Mouse (Mus musculus) liver, adult (tissue): ENCODE data around the gene Olfr826.
"Not testable (repeated sequence)": the region's sequence is repeated elsewhere in the genome, so short reads cannot be mapped to it uniquely, and the experiment has no call there.

Experiments
- GATA4 ChIP-seq: IDR thresholded peaks from 2 replicates; pipeline ENCODE4 v1.6.1; 2014; ENCODE audit warnings: mild to moderate bottlenecking, low read length; ENCODE audit not compliant: insufficient replicate concordance

Gene Olfr826

GRCm38 (mm10) chr10:130184086-130184485 lies at the start of gene Olfr826:
TSS of gene Olfr826 (minus strand) at chr10:130184186.
- no peak for TF ChIP-seq GATA4

GRCm38 (mm10) chr10:130232117-130232516 lies 48.1 kb upstream of the Olfr826 start:
- TF ChIP-seq GATA4: no peak

GRCm38 (mm10) chr10:130229584-130229983 lies 45.6 kb upstream of the Olfr826 start:
- no peak for TF ChIP-seq GATA4

- no peak for TF ChIP-seq GATA4
Measured at GRCm38 (mm10) chr10:130228246-130228645, 44.3 kb upstream of the Olfr826 start.

GRCm38 (mm10) chr10:130225034-130225433 lies 41.0 kb upstream of the Olfr826 start:
- TF ChIP-seq GATA4: no peak

GRCm38 (mm10) chr10:130214303-130214702 lies 30.3 kb upstream of the Olfr826 start, which contains the start of gene Olfr827:
TSS of gene Olfr827 (minus strand) at chr10:130214403.
- no peak for TF ChIP-seq GATA4

GRCm38 (mm10) chr10:130166666-130167065 lies 17.3 kb downstream of the Olfr826 start, which contains the start of gene Olfr825:
TSS of gene Olfr825 (minus strand) at chr10:130166766.
- no peak for TF ChIP-seq GATA4

- no peak for TF ChIP-seq GATA4
Measured at GRCm38 (mm10) chr10:130165196-130165595, 18.8 kb downstream of the Olfr826 start.

GRCm38 (mm10) chr10:130144121-130144520 lies 39.9 kb downstream of the Olfr826 start:
- no peak for TF ChIP-seq GATA4

GRCm38 (mm10) chr10:130134811-130135210 lies 49.2 kb downstream of the Olfr826 start:
- no peak for TF ChIP-seq GATA4

- not testable (repeated sequence) for TF ChIP-seq GATA4
Measured at GRCm38 (mm10) chr10:130129900-130130299, 54.1 kb downstream of the Olfr826 start, which contains the start of gene Olfr824. TSS of gene Olfr824 (minus strand) at chr10:130130000.
